Mouse (Mus musculus) adrenal gland, adult (tissue): ENCODE data around the gene Scnn1b.

ENCODE experiments used
- DNase-seq, 2 experiments: peaks; one replicate each; pipeline ENCODE4 v3.0.0; 2022 to 2023; ENCODE audit warnings: low spot score in 1 of 2; ENCODE audit not compliant: inconsistent age in 2 of 2

The Scnn1b gene

GRCm38 (mm10) chr7:121912250-121912649, 47.4 kb downstream of the Scnn1b start:
- DNase-seq = no peak

- no peak for DNase-seq
These were observed 49.1 kb downstream of the Scnn1b start for GRCm38 (mm10) chr7:121913944-121914343.

- DNase-seq = no peak
These were observed 59.5 kb downstream of the Scnn1b start for GRCm38 (mm10) chr7:121924361-121924760.

- no peak for DNase-seq
These were observed 63.0 kb downstream of the Scnn1b start for GRCm38 (mm10) chr7:121927882-121928281.

- DNase-seq = no peak
These were observed 66.4 kb downstream of the Scnn1b start for GRCm38 (mm10) chr7:121931246-121931645.

- no peak for DNase-seq
These were observed 68.8 kb downstream of the Scnn1b start for GRCm38 (mm10) chr7:121933675-121934074.

- DNase-seq = no peak
These were observed 69.5 kb downstream of the Scnn1b start for GRCm38 (mm10) chr7:121934346-121934745.

- peak in 1 of 2 experiments; percentile 43 for DNase-seq
These were observed 71.3 kb downstream of the Scnn1b start for GRCm38 (mm10) chr7:121935906-121936794.

GRCm38 (mm10) chr7:121936861-121937630, 72.2 kb downstream of the Scnn1b start:
- no peak for DNase-seq

GRCm38 (mm10) chr7:121938124-121938891, 73.5 kb downstream of the Scnn1b start:
- no peak for DNase-seq

GRCm38 (mm10) chr7:121939244-121939643, 74.4 kb downstream of the Scnn1b start:
- no peak for DNase-seq

GRCm38 (mm10) chr7:121939729-121940128, 74.9 kb downstream of the Scnn1b start:
- peak in 1 of 2 experiments; percentile 16 for DNase-seq

- DNase-seq = no peak
These were observed 76.2 kb downstream of the Scnn1b start for GRCm38 (mm10) chr7:121941016-121941415.

- DNase-seq = no peak
These were observed 76.8 kb downstream of the Scnn1b start for GRCm38 (mm10) chr7:121941640-121942039.

- no peak for DNase-seq
These were observed 77.5 kb downstream of the Scnn1b start for GRCm38 (mm10) chr7:121942371-121942770.

- DNase-seq = no peak
These were observed 81.4 kb downstream of the Scnn1b start for GRCm38 (mm10) chr7:121946196-121946595.

- no peak for DNase-seq
These were observed 82.7 kb downstream of the Scnn1b start for GRCm38 (mm10) chr7:121947513-121947912.

GRCm38 (mm10) chr7:121954891-121955669, 90.2 kb downstream of the Scnn1b start:
- DNase-seq = no peak

GRCm38 (mm10) chr7:121955802-121956201, 91.0 kb downstream of the Scnn1b start:
- DNase-seq = no peak

GRCm38 (mm10) chr7:121961913-121962570, 97.2 kb downstream of the Scnn1b start:
- DNase-seq = no peak
